Mouse (Mus musculus) neural tube, postnatal 0 days (tissue): ENCODE data around the gene Gm20388. TPM values are rescaled to one million over a fixed set of nuclear protein-coding genes. Genes with fewer than 3 reads are reported as not detected.

ENCODE experiments used
- polyA plus RNA-seq: library from polyadenylated mRNA; unstranded; fragments of >200 nt; fragmentation: Nextera tagmentation; extraction: Ambion mirVana; gene quantifications from 2 replicates; pipeline ENCODE4 v1.2.1, GENCODE M21; 2015

Gene Gm20388
- polyA plus RNA-seq, 1 experiment from 2014 or later: not detected

GRCm38 (mm10) chr8:121107668-121108656 is 1197.3 kb downstream of the Gm20388 start, which contains the start of gene Mthfsd:
Gene Mthfsd, minus strand, starts transcription at chr8:121108392.

GRCm38 (mm10) chr8:121115948-121116347 is 1205.3 kb downstream of the Gm20388 start, which contains the start of gene Foxc2:
Gene Foxc2, plus strand, starts transcription at chr8:121116171.

GRCm38 (mm10) chr8:121127756-121128375 is 1217.2 kb downstream of the Gm20388 start, which contains the start of gene Foxl1:
Gene Foxl1, plus strand, starts transcription at chr8:121127940.

GRCm38 (mm10) chr8:121544276-121544785 is 1633.7 kb downstream of the Gm20388 start, which contains the start of gene 1700018B08Rik:
Gene 1700018B08Rik, minus strand, starts transcription at chr8:121544320.

GRCm38 (mm10) chr8:121578676-121579451 is 1668.2 kb downstream of the Gm20388 start, which contains the start of gene Fbxo31:
Gene Fbxo31, minus strand, starts transcription at chr8:121578806.

GRCm38 (mm10) chr8:121590203-121591177 is 1679.8 kb downstream of the Gm20388 start, which contains the start of gene Map1lc3b:
Gene Map1lc3b, plus strand, starts transcription at chr8:121590361.

GRCm38 (mm10) chr8:121652774-121653323 is 1742.2 kb downstream of the Gm20388 start, which contains the start of gene Zcchc14:
Gene Zcchc14, minus strand, starts transcription at chr8:121652901.

GRCm38 (mm10) chr8:121729323-121729722 is 1818.7 kb downstream of the Gm20388 start, which contains the start of gene Jph3:
Gene Jph3, plus strand, starts transcription at chr8:121729623.

GRCm38 (mm10) chr8:121829048-121829776 is 1918.6 kb downstream of the Gm20388 start, which contains the start of gene Klhdc4:
Gene Klhdc4, minus strand, starts transcription at chr8:121829569.

GRCm38 (mm10) chr8:121907587-121908248 is 1997.1 kb downstream of the Gm20388 start, which contains the start of gene Slc7a5:
Gene Slc7a5, minus strand, starts transcription at chr8:121907694.

GRCm38 (mm10) chr8:121944831-121945230 is 2034.2 kb downstream of the Gm20388 start, which contains the start of gene Car5a:
Gene Car5a, minus strand, starts transcription at chr8:121944904.

GRCm38 (mm10) chr8:121949222-121949800 is 2038.7 kb downstream of the Gm20388 start, which contains the start of gene Banp:
Gene Banp, plus strand, starts transcription at chr8:121949750.

GRCm38 (mm10) chr8:122282035-122282358 is 2371.4 kb downstream of the Gm20388 start, which contains the start of gene Zfpm1:
Gene Zfpm1, plus strand, starts transcription at chr8:122282141.

GRCm38 (mm10) chr8:122360696-122361416 is 2450.2 kb downstream of the Gm20388 start, which contains the start of gene Trhr2:
Gene Trhr2, minus strand, starts transcription at chr8:122360746.

GRCm38 (mm10) chr8:122376365-122377231 is 2466.0 kb downstream of the Gm20388 start, which contains the start of gene Zc3h18:
Gene Zc3h18, plus strand, starts transcription at chr8:122376609.

GRCm38 (mm10) chr8:122421376-122422070 is 2510.9 kb downstream of the Gm20388 start, which contains the start of gene Il17c:
Gene Il17c, plus strand, starts transcription at chr8:122422020.

